Comparison of ENCODE assay signal across 15 mouse cellular contexts in the genomic region with DNA sequence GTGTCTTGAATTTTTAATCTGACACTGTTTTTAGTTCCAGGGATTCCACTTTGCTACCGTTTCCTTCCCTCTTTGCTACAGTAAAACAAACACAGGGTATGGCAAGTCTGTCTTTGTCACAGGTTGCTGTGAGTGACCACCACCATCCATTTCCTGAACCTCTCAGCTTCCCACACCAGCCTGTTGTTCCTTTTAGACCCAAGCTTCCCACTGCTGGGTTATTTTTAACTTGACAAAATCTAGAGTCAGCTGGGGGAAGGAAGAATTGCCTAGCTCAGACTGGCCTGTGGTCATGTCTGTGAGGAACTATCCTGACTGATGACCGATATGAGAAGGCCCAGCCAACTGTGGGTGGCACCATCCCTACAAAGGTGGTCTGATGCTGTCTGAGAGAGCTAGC.
DNase-seq lines count a peak whose midpoint lies in the region; ATAC-seq lines count a peak whose summit lies in the region.
"Had no signal": no experiment of that assay in that cellular context is flagged by ENCODE, and none has a peak within 500 bp of the region (broad histone marks: within the 10 kb centered on the region; RNA-seq: fewer than 3 reads in every experiment).

No protein-coding gene starts in this region.

- peaks cover 9% of the 10 kb centered on the region for H3K4me1 ChIP-seq in midbrain, embryonic 16.5 days (ENCODE audit: control insufficient read depth, insufficient read depth, low read length)
- H3K4me1 ChIP-seq in midbrain, embryonic 14.5 days (ENCODE audit: control insufficient read depth, insufficient read depth, low read length), result peaks cover 11% of the 10 kb centered on the region
- H3K4me1 ChIP-seq in intestine, embryonic 15.5 days (replicated peaks), result peaks cover 4% of the 10 kb centered on the region; the same call in 1 of the 2 replicates
- H3K4me1 ChIP-seq: embryonic facial prominence, embryonic 12.5 days had no signal

- H3K9me3 ChIP-seq in midbrain, embryonic 16.5 days (replicated peaks; ENCODE audit: control insufficient read depth, low read length, poor library complexity, severe bottlenecking), result no peaks in the 10 kb centered on the region
- H3K9me3 ChIP-seq in midbrain, embryonic 14.5 days (ENCODE audit: control insufficient read depth, low read length), result no peaks in the 10 kb centered on the region
- no peaks in the 10 kb centered on the region for H3K9me3 ChIP-seq in intestine, embryonic 15.5 days
- H3K9me3 ChIP-seq: embryonic facial prominence, embryonic 12.5 days; forebrain, embryonic 15.5 days had no signal

- 73% methylated on average over 2 of the region's 2 CpGs for WGBS in midbrain, embryonic 16.5 days
- WGBS in midbrain, embryonic 14.5 days, result 64% methylated on average over 2 of the region's 2 CpGs
- WGBS in intestine, embryonic 15.5 days, result 68% methylated on average over 2 of the region's 2 CpGs

- peak overlapping the region; percentile 92; the same call in 1 of the 2 replicates for H3K27ac ChIP-seq in midbrain, embryonic 16.5 days (ENCODE audit: low read length)
- no peak overlapping the region for H3K27ac ChIP-seq in midbrain, embryonic 14.5 days (replicated peaks; ENCODE audit: low read depth, low read length)
- no peak overlapping the region for H3K27ac ChIP-seq in intestine, embryonic 15.5 days
- H3K27ac ChIP-seq: embryonic facial prominence, embryonic 12.5 days; forebrain, embryonic 15.5 days had no signal

- H3K4me3 ChIP-seq in midbrain, embryonic 16.5 days (ENCODE audit: low read depth, low read length), result no peak overlapping the region
- H3K4me3 ChIP-seq in midbrain, embryonic 14.5 days (replicated peaks; ENCODE audit: low read depth, low read length), result no peak overlapping the region
- H3K4me3 ChIP-seq in intestine, embryonic 15.5 days (replicated peaks), result no peak overlapping the region
- H3K4me3 ChIP-seq: embryonic facial prominence, embryonic 12.5 days; forebrain, embryonic 15.5 days had no signal

- DNase-seq in heart, adult 11 months, result peak; percentile 91
- DNase-seq in heart, postnatal 10 days, result no peak
- DNase-seq in layer of hippocampus, adult 9-11 months, result peak; percentile 33
- no peak for DNase-seq in layer of hippocampus, adult 18-20 months (ENCODE audit: low spot score in 2 of 2)
- DNase-seq in midbrain, embryonic 14.5 days, result no peak
- DNase-seq: adrenal gland, postnatal 10 days; cerebellum, adult 2 months; cerebellum, postnatal 14 days; gastrocnemius, postnatal 36 days; heart, postnatal 36 days had no signal

- no peaks in the 10 kb centered on the region for H3K27me3 ChIP-seq in midbrain, embryonic 16.5 days (ENCODE audit: control insufficient read depth, insufficient read depth, low read depth, low read length)
- H3K27me3 ChIP-seq in midbrain, embryonic 14.5 days (ENCODE audit: control insufficient read depth, insufficient read depth, low read length), result no peaks in the 10 kb centered on the region
- no peaks in the 10 kb centered on the region for H3K27me3 ChIP-seq in intestine, embryonic 15.5 days (replicated peaks)
- H3K27me3 ChIP-seq: embryonic facial prominence, embryonic 12.5 days; forebrain, embryonic 15.5 days had no signal

- no peak overlapping the region for H3K4me2 ChIP-seq in midbrain, embryonic 16.5 days (ENCODE audit: low read length)
- H3K4me2 ChIP-seq in midbrain, embryonic 14.5 days (ENCODE audit: low read length), result no peak overlapping the region
- no peak overlapping the region for H3K4me2 ChIP-seq in intestine, embryonic 15.5 days (replicated peaks)
- H3K4me2 ChIP-seq: embryonic facial prominence, embryonic 12.5 days; forebrain, embryonic 15.5 days; heart, embryonic 11.5 days had no signal

- no peak overlapping the region for H3K9ac ChIP-seq in midbrain, embryonic 16.5 days (ENCODE audit: low read depth, low read length)
- H3K9ac ChIP-seq in midbrain, embryonic 14.5 days (replicated peaks; ENCODE audit: low read length), result no peak overlapping the region
- no peak overlapping the region for H3K9ac ChIP-seq in intestine, embryonic 15.5 days
- H3K9ac ChIP-seq: embryonic facial prominence, embryonic 12.5 days; forebrain, embryonic 15.5 days had no signal

- H3K36me3 ChIP-seq in midbrain, embryonic 16.5 days (ENCODE audit: control insufficient read depth, insufficient read depth, low read length), result no peaks in the 10 kb centered on the region
- no peaks in the 10 kb centered on the region for H3K36me3 ChIP-seq in midbrain, embryonic 14.5 days (ENCODE audit: control insufficient read depth, insufficient read depth, low read length)
- H3K36me3 ChIP-seq in intestine, embryonic 15.5 days, result no peaks in the 10 kb centered on the region
- H3K36me3 ChIP-seq: embryonic facial prominence, embryonic 12.5 days; forebrain, embryonic 15.5 days had no signal

- ATAC-seq in midbrain, embryonic 16.5 days, result no peak
- ATAC-seq in midbrain, embryonic 14.5 days (ENCODE audit: low FRiP score, low TSS enrichment), result no peak
- no peak for ATAC-seq in intestine, embryonic 15.5 days
- ATAC-seq: forebrain, embryonic 15.5 days had no signal

- intact Hi-C loops in heart, postnatal 10 days (cut with DNase I), result no loop called here

Comparison
In these comparisons a context has a peak if more than half of its experiments do, and no peak if none do; other contexts are left out.
1. DNase-seq: peak in heart, adult 11 months (single experiment) and layer of hippocampus, adult 9-11 months (single experiment); none in heart, postnatal 10 days (0 of 2), layer of hippocampus, adult 18-20 months (0 of 2) and midbrain, embryonic 14.5 days (single experiment).